Mouse (Mus musculus) lung, adult 10 weeks (tissue): Measurements from ENCODE around the gene Drg2. TPM values are rescaled to one million over a fixed set of nuclear protein-coding genes. Genes with fewer than 3 reads are reported as not detected.

Source experiments
- polyA plus RNA-seq: library from polyadenylated mRNA; stranded (reverse); fragments of 350-450 nt; fragmentation: Illumina TruSeq; extraction: RNeasy Lipid Tissue Mini Kit (QIAGEN cat#74804); gene quantifications from one replicate; pipeline ENCODE4 v1.2.3, GENCODE M21; 2014; ENCODE audit warnings: low read depth, low replicate concordance; ENCODE audit not compliant: insufficient read depth

Gene Drg2
- 28.9 TPM for polyA plus RNA-seq

GRCm38 (mm10) chr11:60454080-60454744 lies at the start of gene Drg2:
Gene Drg2, plus strand, starts transcription at chr11:60454591.

GRCm38 (mm10) chr11:60416963-60417716 lies 37.3 kb upstream of the Drg2 start, which contains the start of gene Gid4:
Gene Gid4, plus strand, starts transcription at chr11:60417145.

GRCm38 (mm10) chr11:60417717-60418472 lies 36.5 kb upstream of the Drg2 start, which contains the start of gene Atpaf2:
Gene Atpaf2, minus strand, starts transcription at chr11:60418457.

GRCm38 (mm10) chr11:60469039-60469438 lies 14.6 kb downstream of the Drg2 start, which contains the start of gene Myo15:
Gene Myo15, plus strand, starts transcription at chr11:60469339.

Other genes starting within 250 kb of the Drg2 start
- gene Srebf1, start 232.0 kb upstream of the Drg2 start, polyA plus RNA-seq, result 37.1 TPM
- gene Tom1l2, start 101.7 kb upstream of the Drg2 start, polyA plus RNA-seq, result 26.7 TPM
- gene Drc3, start 101.3 kb upstream of the Drg2 start, polyA plus RNA-seq, result 20.1 TPM
- gene Gid4, start 37.4 kb upstream of the Drg2 start, polyA plus RNA-seq, result 22.1 TPM
- gene Atpaf2, start 36.1 kb upstream of the Drg2 start, polyA plus RNA-seq, result 14.9 TPM
- gene Myo15, start 14.7 kb downstream of the Drg2 start, polyA plus RNA-seq, result 0.07 TPM
- 21.0 TPM for gene Alkbh5, start 81.8 kb downstream of the Drg2 start, polyA plus RNA-seq
- gene Llgl1, start 245.1 kb downstream of the Drg2 start, polyA plus RNA-seq, result 11.3 TPM